Mouse (Mus musculus) heart, embryonic 13.5 days (tissue): Measurements from ENCODE around the gene Pakap. TPM values are rescaled to one million over a fixed set of nuclear protein-coding genes. Genes with fewer than 3 reads are reported as not detected.

Source experiments
- polyA plus RNA-seq: library from polyadenylated mRNA; unstranded; fragments of >200 nt; fragmentation: Nextera tagmentation; extraction: Ambion mirVana; gene quantifications from 2 replicates; pipeline ENCODE4 v1.2.1, GENCODE M21; 2015

Gene Pakap
- polyA plus RNA-seq, 1 experiment from 2014 or later = 49.3 TPM

Other genes with a start within 250 kb of the Pakap start
- 22.5 and 22.6 TPM in 2 replicates for gene Palm2, start 133.9 kb upstream of the Pakap start, polyA plus RNA-seq
- gene Akap2, start 149.5 kb downstream of the Pakap start, polyA plus RNA-seq = 41.3 and 43.1 TPM in 2 replicates